Mouse (Mus musculus): ENCODE results near the gene Olfr1375. TPM values are rescaled to one million over a fixed set of nuclear protein-coding genes. Genes with fewer than 3 reads are reported as not detected.
"Not testable (repeated sequence)": the region's sequence is repeated elsewhere in the genome, so short reads cannot be mapped to it uniquely, and the experiment has no call there.

Olfr1375 gene
- polyA plus RNA-seq (2012; rRNA removed) = not detected in 2 replicates

DNA sequence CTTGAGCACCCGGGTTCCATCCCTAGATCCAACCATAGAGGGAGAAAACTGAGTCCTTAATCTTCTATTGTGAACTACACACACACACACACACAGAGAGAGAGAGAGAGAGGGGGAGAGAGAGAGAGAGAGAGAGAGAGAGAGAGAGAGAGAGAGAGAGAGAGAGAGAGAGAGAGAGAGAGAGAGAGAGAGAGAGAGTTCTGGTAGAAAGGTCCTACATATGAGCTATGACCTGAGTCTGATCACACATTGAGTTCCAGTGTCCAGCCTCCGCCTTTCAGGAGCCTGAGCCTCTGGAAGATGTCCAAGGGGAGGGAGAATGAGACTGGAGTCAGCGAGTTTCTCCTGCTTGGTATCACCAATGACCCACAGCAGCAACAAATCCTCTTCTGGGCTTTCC lies at the start of gene Olfr1375:
Gene Olfr1375, plus strand, starts transcription at position 301 of the 400 bp plus-strand sequence.
- WGBS = 97% methylated on average over 3 of the region's 3 CpGs

DNA sequence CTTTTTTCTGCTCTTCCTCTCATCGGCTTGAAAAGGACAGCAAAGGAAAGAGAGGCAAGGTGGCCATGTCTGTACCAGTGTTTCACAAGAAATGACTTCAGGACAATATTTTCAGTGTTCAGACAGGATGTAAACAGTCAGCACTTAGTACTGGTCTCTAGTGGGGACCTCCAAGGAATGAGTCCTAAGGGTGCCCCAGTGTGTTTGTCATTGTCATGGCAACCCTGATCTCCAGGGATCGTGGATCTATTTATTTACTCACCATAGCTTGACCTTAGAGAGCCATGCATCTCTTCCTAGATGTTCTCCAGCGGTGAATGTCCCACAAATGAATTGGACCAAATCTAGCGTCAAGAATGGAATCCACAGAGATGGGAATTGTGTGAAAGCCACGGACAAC lies 44.6 kb upstream of the Olfr1375 start, which contains the start of gene Olfr51:
Gene Olfr51, plus strand, starts transcription at position 301 of the 400 bp plus-strand sequence.
- WGBS = 89% methylated on average over 5 of the region's 5 CpGs
- TF ChIP-seq CTCF (IDR thresholded peaks at IDR 0.05; ENCODE audit: borderline replicate concordance, control insufficient read depth, extremely low read depth, insufficient read depth, low read length, poor library complexity) = no peak

More for the DNA sequence above, at the start of gene Olfr1375:
- not testable (repeated sequence) for DNase-seq; H3K4me1 ChIP-seq (replicated peaks; ENCODE audit: control insufficient read depth, insufficient read depth, low read length); H3K27ac ChIP-seq (ENCODE audit: control insufficient read depth, insufficient read depth, low read length); H3K4me3 ChIP-seq (ENCODE audit: control insufficient read depth, insufficient read depth, low read length); H3K36me3 ChIP-seq (ENCODE audit: control insufficient read depth, insufficient read depth, low read length); H3K27me3 ChIP-seq (ENCODE audit: control insufficient read depth, insufficient read depth, low read length)

DNA sequence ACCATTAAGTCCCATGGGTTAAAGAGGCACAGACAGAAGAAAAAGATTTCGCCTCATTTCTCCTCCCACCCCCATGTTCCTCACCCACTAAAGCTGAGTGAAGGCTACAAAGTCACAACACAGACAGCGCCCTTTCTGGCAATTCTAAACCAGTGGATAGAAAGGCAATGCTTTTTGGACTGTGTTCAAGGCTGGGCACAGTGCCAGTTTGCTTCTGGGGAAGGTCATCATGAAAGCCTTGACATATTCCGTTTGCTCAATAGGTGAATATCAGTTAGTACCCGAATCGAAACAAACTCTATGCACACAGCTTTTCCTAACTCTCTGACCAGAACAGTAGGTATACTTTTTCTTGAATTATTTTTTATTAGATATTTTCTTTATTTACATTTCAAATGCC lies 36.1 kb upstream of the Olfr1375 start:
- no peak for DNase-seq
- 87% methylated on average over 5 of the region's 5 CpGs for WGBS
- H3K36me3 ChIP-seq (ENCODE audit: control insufficient read depth, insufficient read depth, low read length) = no peaks in the 10 kb centered on the region

More for the DNA sequence above, 44.6 kb upstream of the Olfr1375 start, which contains the start of gene Olfr51:
- no peak for DNase-seq
- Histone ChIP-seq H3K4me1 (replicated peaks; ENCODE audit: control insufficient read depth, insufficient read depth, low read length) (no peaks in the 10 kb centered on the region), H3K36me3 (ENCODE audit: control insufficient read depth, insufficient read depth, low read length) (no peaks in the 10 kb centered on the region), H3K4me3 (ENCODE audit: control insufficient read depth, insufficient read depth, low read length) (no peak within 1 kb of the TSS), H3K27me3 (ENCODE audit: control insufficient read depth, insufficient read depth, low read length) (no peaks in the 10 kb centered on the region), H3K27ac (ENCODE audit: control insufficient read depth, insufficient read depth, low read length) (no peak within 1 kb of the TSS)

DNA sequence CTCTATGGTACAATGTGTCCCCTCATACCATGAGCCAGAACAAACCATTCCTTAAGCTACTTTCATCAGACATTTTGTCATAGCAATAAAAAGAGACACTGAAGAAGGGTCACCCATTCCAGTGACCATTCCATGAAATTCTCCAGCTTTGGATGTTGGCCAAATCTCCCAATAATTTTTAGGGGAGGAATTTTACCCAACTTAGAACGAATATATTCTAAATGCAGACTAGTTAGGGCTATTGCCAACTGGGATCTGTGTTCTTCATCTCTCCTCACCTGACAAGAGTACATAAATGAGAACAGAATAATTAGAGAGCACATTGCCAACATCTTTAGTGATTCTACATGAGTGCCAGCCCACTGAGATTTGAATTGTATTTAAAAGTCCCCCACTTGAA lies 34.0 kb upstream of the Olfr1375 start, which contains the start of gene Olfr54:
Gene Olfr54, plus strand, starts transcription at position 301 of the 400 bp plus-strand sequence.
- H3K4me3 ChIP-seq (ENCODE audit: control insufficient read depth, insufficient read depth, low read length) = no peak within 1 kb of the TSS
- H3K27ac ChIP-seq (ENCODE audit: control insufficient read depth, insufficient read depth, low read length) = no peak within 1 kb of the TSS
- H3K27me3 ChIP-seq (ENCODE audit: control insufficient read depth, insufficient read depth, low read length) = no peaks in the 10 kb centered on the region
- no peak for DNase-seq
- WGBS = 74% methylated on average over 1 of the region's 1 CpGs
- H3K36me3 ChIP-seq (ENCODE audit: control insufficient read depth, insufficient read depth, low read length) = no peaks in the 10 kb centered on the region
- no peaks in the 10 kb centered on the region for H3K4me1 ChIP-seq (replicated peaks; ENCODE audit: control insufficient read depth, insufficient read depth, low read length)
- no peak for TF ChIP-seq POLR2A (IDR thresholded peaks at IDR 0.05; ENCODE audit: control insufficient read depth, extremely low read depth, insufficient read depth, low read length, poor library complexity)
- TF ChIP-seq CTCF (IDR thresholded peaks at IDR 0.05; ENCODE audit: borderline replicate concordance, control insufficient read depth, extremely low read depth, insufficient read depth, low read length, poor library complexity) = no peak

More for the DNA sequence above, 36.1 kb upstream of the Olfr1375 start:
- Histone ChIP-seq H3K27me3 (ENCODE audit: control insufficient read depth, insufficient read depth, low read length) (no peaks in the 10 kb centered on the region), H3K4me3 (ENCODE audit: control insufficient read depth, insufficient read depth, low read length) (no peak overlapping the region), H3K27ac (ENCODE audit: control insufficient read depth, insufficient read depth, low read length) (no peak overlapping the region), H3K4me1 (replicated peaks; ENCODE audit: control insufficient read depth, insufficient read depth, low read length) (no peaks in the 10 kb centered on the region)
- no peak for TF ChIP-seq POLR2A (IDR thresholded peaks at IDR 0.05; ENCODE audit: control insufficient read depth, extremely low read depth, insufficient read depth, low read length, poor library complexity)
- TF ChIP-seq CTCF (IDR thresholded peaks at IDR 0.05; ENCODE audit: borderline replicate concordance, control insufficient read depth, extremely low read depth, insufficient read depth, low read length, poor library complexity) = no peak

DNA sequence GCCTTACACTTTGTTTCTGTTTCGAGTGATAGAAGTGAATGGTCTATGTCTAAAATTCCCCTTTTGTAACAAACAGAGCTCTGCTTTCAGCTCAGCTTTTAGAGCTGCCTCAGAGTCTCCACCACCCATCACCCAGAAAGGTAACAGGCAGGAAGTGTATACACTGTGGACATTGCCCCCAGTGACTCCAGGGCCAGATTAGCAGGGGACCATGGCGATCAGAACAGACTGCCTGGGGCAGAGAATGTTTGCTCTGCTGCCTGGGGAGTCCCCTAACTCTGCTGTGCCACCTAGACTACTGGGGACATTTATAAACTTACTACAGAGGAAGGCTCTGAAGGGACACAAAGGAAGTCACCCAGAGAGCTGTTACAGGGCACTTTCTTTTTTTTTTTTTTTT lies 31.6 kb upstream of the Olfr1375 start:
- WGBS = 62% methylated on average over 2 of the region's 2 CpGs
- no peaks in the 10 kb centered on the region for H3K4me1 ChIP-seq (replicated peaks; ENCODE audit: control insufficient read depth, insufficient read depth, low read length)
- no peak for DNase-seq
- H3K27ac ChIP-seq (ENCODE audit: control insufficient read depth, insufficient read depth, low read length) = no peak overlapping the region
- no peaks in the 10 kb centered on the region for H3K36me3 ChIP-seq (ENCODE audit: control insufficient read depth, insufficient read depth, low read length)
- no peaks in the 10 kb centered on the region for H3K27me3 ChIP-seq (ENCODE audit: control insufficient read depth, insufficient read depth, low read length)
- TF ChIP-seq POLR2A (IDR thresholded peaks at IDR 0.05; ENCODE audit: control insufficient read depth, extremely low read depth, insufficient read depth, low read length, poor library complexity) (no peak), CTCF (IDR thresholded peaks at IDR 0.05; ENCODE audit: borderline replicate concordance, control insufficient read depth, extremely low read depth, insufficient read depth, low read length, poor library complexity) (no peak)
- no peak overlapping the region for H3K4me3 ChIP-seq (ENCODE audit: control insufficient read depth, insufficient read depth, low read length)

DNA sequence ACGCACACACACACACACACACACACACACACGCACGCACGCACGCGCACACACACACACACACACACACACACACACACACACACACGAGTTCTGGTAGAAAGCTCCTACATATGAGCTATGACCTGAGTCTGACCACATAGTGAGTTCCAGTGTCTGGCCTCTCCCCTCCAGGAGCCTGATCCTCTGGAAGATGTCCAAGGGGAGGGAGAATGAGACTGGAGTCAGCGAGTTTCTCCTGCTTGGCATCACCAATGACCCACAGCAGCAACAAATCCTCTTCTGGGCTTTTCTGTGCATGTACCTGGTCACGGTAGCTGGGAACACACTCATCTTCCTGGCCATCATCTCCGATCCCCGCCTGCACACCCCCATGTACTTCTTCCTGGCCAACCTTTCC lies 21.1 kb upstream of the Olfr1375 start:
- not testable (repeated sequence) for H3K36me3 ChIP-seq (ENCODE audit: control insufficient read depth, insufficient read depth, low read length); H3K27ac ChIP-seq (ENCODE audit: control insufficient read depth, insufficient read depth, low read length); H3K4me1 ChIP-seq (replicated peaks; ENCODE audit: control insufficient read depth, insufficient read depth, low read length); DNase-seq; H3K4me3 ChIP-seq (ENCODE audit: control insufficient read depth, insufficient read depth, low read length); H3K27me3 ChIP-seq (ENCODE audit: control insufficient read depth, insufficient read depth, low read length)
- 94% methylated on average over 11 of the region's 11 CpGs for WGBS

DNA sequence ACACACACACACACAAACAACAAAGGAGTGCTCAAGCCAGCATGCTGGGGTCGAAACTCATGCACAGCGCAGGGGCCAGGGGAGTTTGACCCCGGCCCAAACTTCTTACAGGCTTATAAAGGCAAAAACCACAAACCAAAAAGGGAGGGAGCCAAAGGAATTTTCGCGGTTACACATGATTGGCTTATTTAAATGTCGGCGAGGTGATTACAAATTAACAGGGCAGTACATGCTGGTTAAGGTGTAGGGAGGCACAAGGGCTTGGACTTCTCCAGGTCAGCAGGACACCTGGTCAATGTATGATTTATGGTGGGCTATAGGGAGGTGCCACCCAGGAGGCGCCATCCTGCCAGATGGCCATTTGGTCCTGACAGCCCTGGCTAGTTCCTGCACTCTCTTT lies 18.5 kb upstream of the Olfr1375 start:
- not testable (repeated sequence) for H3K36me3 ChIP-seq (ENCODE audit: control insufficient read depth, insufficient read depth, low read length); H3K4me1 ChIP-seq (replicated peaks; ENCODE audit: control insufficient read depth, insufficient read depth, low read length); H3K27ac ChIP-seq (ENCODE audit: control insufficient read depth, insufficient read depth, low read length); DNase-seq; H3K27me3 ChIP-seq (ENCODE audit: control insufficient read depth, insufficient read depth, low read length); H3K4me3 ChIP-seq (ENCODE audit: control insufficient read depth, insufficient read depth, low read length)
- WGBS = 79% methylated on average over 8 of the region's 8 CpGs
